In the genomic region with DNA sequence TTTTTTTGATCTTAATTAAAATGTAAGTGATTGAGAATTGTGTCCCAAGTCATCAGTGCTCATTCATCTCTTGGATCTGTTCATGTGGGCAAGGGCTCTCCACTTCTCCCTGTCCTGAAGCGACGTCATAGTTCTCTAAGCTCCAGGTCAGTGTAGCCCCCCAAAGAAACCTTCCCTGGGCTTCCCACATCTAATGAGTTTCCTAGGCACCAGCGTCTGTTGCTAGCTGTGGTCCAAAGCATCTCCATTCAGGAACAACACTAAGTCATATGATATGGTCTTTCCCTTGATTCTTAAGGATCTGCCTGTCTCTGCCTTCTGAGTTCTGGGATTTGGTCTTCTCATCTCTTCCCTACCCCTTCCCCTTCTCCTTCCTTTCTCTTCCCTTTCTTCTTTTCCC, we compare ENCODE assay signal across 30 mouse cellular contexts.
"Had no signal": no experiment of that assay in that cellular context is flagged by ENCODE, and none has a peak within 500 bp of the region (broad histone marks: within the 10 kb centered on the region; RNA-seq: fewer than 3 reads in every experiment).

No protein-coding gene starts in this region.

- H3K36me3 ChIP-seq: limb, embryonic 10.5 days; limb, embryonic 12.5 days; limb, embryonic 13.5 days; limb, embryonic 15.5 days; liver, embryonic 12.5 days; liver, embryonic 13.5 days; liver, embryonic 15.5 days; lung, embryonic 15.5 days; midbrain, embryonic 10.5 days; midbrain, embryonic 12.5 days; midbrain, embryonic 13.5 days; neural tube, embryonic 12.5 days had no signal

- H3K9ac ChIP-seq: limb, embryonic 12.5 days; limb, embryonic 13.5 days; limb, embryonic 15.5 days; liver, embryonic 12.5 days; liver, embryonic 13.5 days; liver, embryonic 14.5 days; liver, embryonic 15.5 days; liver, postnatal 0 days; lung, embryonic 14.5 days; lung, embryonic 15.5 days; midbrain, embryonic 12.5 days; midbrain, embryonic 13.5 days; neural tube, embryonic 12.5 days had no signal

- H3K4me1 ChIP-seq: limb, embryonic 10.5 days; limb, embryonic 12.5 days; limb, embryonic 15.5 days; liver, embryonic 12.5 days; liver, embryonic 13.5 days; liver, embryonic 15.5 days; lung, embryonic 15.5 days; megakaryocyte, embryonic 14.5 days had no signal

- H3K27ac ChIP-seq: limb, embryonic 10.5 days; limb, embryonic 12.5 days; limb, embryonic 13.5 days; limb, embryonic 15.5 days; liver, embryonic 12.5 days; liver, embryonic 13.5 days; liver, embryonic 14.5 days; liver, embryonic 15.5 days; lung, embryonic 15.5 days; macrophage; midbrain, embryonic 10.5 days; midbrain, embryonic 12.5 days; midbrain, embryonic 13.5 days; neural tube, embryonic 12.5 days had no signal

- H3K4me3 ChIP-seq: limb, embryonic 10.5 days; limb, embryonic 12.5 days; limb, embryonic 13.5 days; limb, embryonic 15.5 days; liver, embryonic 12.5 days; liver, embryonic 13.5 days; liver, embryonic 15.5 days; lung, embryonic 15.5 days; megakaryocyte, embryonic 14.5 days; midbrain, embryonic 10.5 days; midbrain, embryonic 12.5 days; midbrain, embryonic 13.5 days; myocyte; neural tube, embryonic 12.5 days had no signal

- H3K9me3 ChIP-seq: limb, embryonic 10.5 days; limb, embryonic 12.5 days; limb, embryonic 13.5 days; limb, embryonic 15.5 days; liver, embryonic 12.5 days; liver, embryonic 13.5 days; liver, embryonic 15.5 days; lung, embryonic 15.5 days; megakaryocyte, embryonic 14.5 days; midbrain, embryonic 10.5 days; midbrain, embryonic 12.5 days; midbrain, embryonic 13.5 days; neural tube, embryonic 12.5 days had no signal

- H3K27me3 ChIP-seq: limb, embryonic 12.5 days; limb, embryonic 13.5 days; limb, embryonic 15.5 days; liver, embryonic 12.5 days; liver, embryonic 13.5 days; liver, embryonic 15.5 days; lung, embryonic 15.5 days; megakaryocyte, embryonic 14.5 days; midbrain, embryonic 13.5 days; neural tube, embryonic 12.5 days had no signal

- DNase-seq: left cerebral cortex, postnatal 4 days; liver; liver, embryonic 13.5 days; liver, postnatal 0 days; lung, adult 18-20 months; lung, adult 2 months; lung, embryonic 14.5 days; lung, postnatal 10 days; lung, postnatal 14 days; lung, postnatal 36 days; lung, postnatal 4 days; midbrain, embryonic 14.5 days had no signal

- H3K4me2 ChIP-seq: limb, embryonic 12.5 days; limb, embryonic 13.5 days; limb, embryonic 15.5 days; liver, embryonic 11.5 days; liver, embryonic 12.5 days; liver, embryonic 13.5 days; liver, embryonic 15.5 days; lung, embryonic 14.5 days; lung, embryonic 15.5 days; midbrain, embryonic 12.5 days; midbrain, embryonic 13.5 days; neural tube, embryonic 12.5 days had no signal

- ATAC-seq: liver, embryonic 12.5 days; liver, postnatal 0 days; lung, postnatal 0 days; midbrain, embryonic 13.5 days; midbrain, embryonic 16.5 days had no signal
